Mouse (Mus musculus) lung, embryonic 15.5 days (tissue): ENCODE data around the gene Gabrr2. TPM values are rescaled to one million over a fixed set of nuclear protein-coding genes. Genes with fewer than 3 reads are reported as not detected.

Source experiments
- ATAC-seq: fragments of 200-750 bp; cut with Nextera tagmentation; 2 replicates; pipeline ENCODE4 v1.8.0; 2017; ENCODE audit warnings: moderate number of reproducible peaks, borderline replicate concordance; ENCODE audit not compliant: low FRiP score, low TSS enrichment; ENCODE audit errors: extremely low read depth
- H3K27ac ChIP-seq: fragments of 300-500 bp; sonication (generic); 2 replicates; pipeline ENCODE4 v1.5.1; 2015; ENCODE audit warnings: moderate library complexity, mild to moderate bottlenecking, inconsistent platforms
- H3K27me3 ChIP-seq: fragments of 300-500 bp; sonication (generic); 2 replicates; pipeline ENCODE4 v1.6.1; 2015; ENCODE audit warnings: inconsistent platforms
- H3K36me3 ChIP-seq: fragments of 300-500 bp; sonication (generic); 2 replicates; pipeline ENCODE4 v1.6.1; 2015; ENCODE audit warnings: inconsistent platforms
- H3K4me1 ChIP-seq: fragments of 300-500 bp; sonication (generic); 2 replicates; pipeline ENCODE4 v1.6.1; 2015; ENCODE audit warnings: inconsistent platforms
- H3K4me2 ChIP-seq: fragments of 300-500 bp; sonication (generic); 2 replicates; pipeline ENCODE4 v1.6.1; 2015; ENCODE audit warnings: inconsistent platforms, mild to moderate bottlenecking, moderate library complexity
- H3K4me3 ChIP-seq: fragments of 300-500 bp; sonication (generic); 2 replicates; pipeline ENCODE4 v1.5.1; 2015; ENCODE audit warnings: mild to moderate bottlenecking, inconsistent platforms
- H3K9ac ChIP-seq: fragments of 300-500 bp; sonication (generic); 2 replicates; pipeline ENCODE4 v1.6.1; 2015; ENCODE audit warnings: inconsistent platforms
- H3K9me3 ChIP-seq: fragments of 300-500 bp; sonication (generic); 2 replicates; pipeline ENCODE4 v1.6.1; 2016; ENCODE audit warnings: inconsistent platforms
- WGBS: fragments of 180-500 bp; shearing (Covaris S2); methylation state at CpG from one replicate; pipeline ENCODE4 v1.1.7; 2015; 5-methylcytosine and 5-hydroxymethylcytosine counted together
- polyA plus RNA-seq: library from polyadenylated mRNA; unstranded; fragments of >200 nt; fragmentation: Nextera tagmentation; extraction: Ambion mirVana; gene quantifications from 2 replicates; pipeline ENCODE4 v1.2.1, GENCODE M21; 2015

The Gabrr2 gene
- 0.59 TPM in 1 of 2 replicates, not detected in the other for polyA plus RNA-seq

GRCm38 (mm10) chr4:33062981-33063380 is at the start of gene Gabrr2:
Gene Gabrr2 (plus strand): TSS chr4:33062999.
- no peak within 1 kb of the TSS for H3K9ac ChIP-seq
- no peak within 1 kb of the TSS for H3K4me2 ChIP-seq
- H3K4me1 ChIP-seq, result peaks cover 7% of the 10 kb centered on the region
- no peak for ATAC-seq
- H3K27me3 ChIP-seq, result no peaks in the 10 kb centered on the region
- 81% methylated on average over 4 of the region's 4 CpGs for WGBS
- H3K4me3 ChIP-seq, result no peak within 1 kb of the TSS
- no peaks in the 10 kb centered on the region for H3K36me3 ChIP-seq
- no peak within 1 kb of the TSS for H3K27ac ChIP-seq
- H3K9me3 ChIP-seq, result no peaks in the 10 kb centered on the region

DNA sequence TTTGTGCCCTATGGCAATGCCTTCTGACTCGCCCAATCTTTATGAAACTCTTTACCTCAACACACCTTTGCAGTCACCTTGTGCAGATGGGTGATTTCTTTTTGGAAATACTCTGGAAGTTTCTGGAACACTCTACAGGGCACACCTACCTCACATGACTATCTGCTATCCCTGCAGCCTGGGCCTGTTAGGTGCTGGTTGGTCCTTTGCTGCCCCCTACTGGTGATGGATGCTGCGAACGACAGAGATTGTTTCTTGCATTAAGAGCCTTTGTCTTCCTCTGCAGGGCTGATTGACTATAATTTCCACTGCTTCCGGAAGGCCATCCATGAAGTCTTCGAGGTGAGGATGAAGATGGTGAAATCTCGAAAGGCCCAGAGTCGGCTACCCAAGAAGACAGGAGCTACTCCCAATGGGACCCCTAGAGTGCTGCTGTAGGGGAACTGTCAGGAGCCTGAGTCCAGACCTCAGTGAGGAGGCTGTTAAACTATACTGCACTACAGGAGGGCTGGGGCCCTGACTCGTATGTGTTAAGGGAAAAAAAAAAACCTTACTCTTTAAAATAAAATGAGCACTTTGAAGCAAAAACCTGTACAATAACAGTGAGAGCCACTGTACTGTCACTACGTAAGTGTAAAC is 44.3 kb upstream of the Gabrr2 start:
- no peak overlapping the region for H3K4me3 ChIP-seq
- no peak overlapping the region for H3K27ac ChIP-seq
- no peaks in the 10 kb centered on the region for H3K27me3 ChIP-seq
- WGBS, result 45% methylated on average over 9 of the region's 9 CpGs
- ATAC-seq, result peak; percentile 57; the same call in 1 of the 2 replicates
- no peaks in the 10 kb centered on the region for H3K4me1 ChIP-seq
- H3K36me3 ChIP-seq, result no peaks in the 10 kb centered on the region
- H3K4me2 ChIP-seq, result no peak overlapping the region
- H3K9me3 ChIP-seq, result no peaks in the 10 kb centered on the region
- no peak overlapping the region for H3K9ac ChIP-seq

DNA sequence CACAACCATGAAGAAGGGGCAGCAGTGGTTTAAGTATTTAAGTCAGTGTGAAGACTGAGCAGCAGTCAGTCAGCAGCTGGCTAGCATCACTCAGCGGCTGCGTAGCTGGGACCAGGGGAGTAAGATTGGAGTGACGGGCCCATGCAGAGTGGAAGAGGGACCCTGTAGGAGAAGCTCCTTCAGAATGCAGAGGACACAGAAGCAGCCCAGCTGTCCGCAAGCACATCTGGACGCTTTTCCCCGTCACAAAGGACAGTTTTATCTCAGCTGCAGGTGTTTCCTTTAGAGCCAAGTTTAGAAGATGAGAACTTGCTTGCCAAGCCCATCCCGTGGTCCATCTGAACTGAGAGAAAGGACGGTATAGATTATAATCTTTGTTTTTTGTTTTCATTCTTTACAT is 38.4 kb upstream of the Gabrr2 start:
- Histone ChIP-seq H3K9ac (no peak overlapping the region), H3K4me1 (no peaks in the 10 kb centered on the region), H3K36me3 (peaks cover 3% of the 10 kb centered on the region; the same call in 1 of the 2 replicates), H3K4me2 (no peak overlapping the region), H3K4me3 (no peak overlapping the region), H3K9me3 (no peaks in the 10 kb centered on the region), H3K27ac (no peak overlapping the region), H3K27me3 (no peaks in the 10 kb centered on the region)
- 40% methylated on average over 8 of the region's 8 CpGs for WGBS
- ATAC-seq, result peak; percentile 79; the same call in 1 of the 2 replicates

DNA sequence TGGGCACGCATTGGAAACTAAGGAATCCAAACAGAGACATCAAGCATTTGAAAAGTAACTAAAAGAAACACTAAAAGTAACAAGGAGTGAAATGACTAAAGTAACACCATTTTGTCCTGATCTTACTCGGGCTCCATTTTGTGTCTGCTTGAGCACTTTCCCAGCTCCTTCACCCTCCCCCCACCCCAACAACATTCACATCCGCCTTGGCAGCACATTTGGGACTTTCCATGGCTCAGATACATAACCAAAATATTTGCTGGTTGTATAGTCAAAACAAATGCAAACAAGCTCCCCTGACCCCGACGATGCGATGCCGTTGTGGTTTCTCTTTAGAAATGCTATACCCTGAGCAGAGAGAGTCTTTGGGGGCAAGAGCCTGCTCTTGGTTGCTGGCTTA is 33.7 kb upstream of the Gabrr2 start:
- ATAC-seq, result no peak
- no peaks in the 10 kb centered on the region for H3K27me3 ChIP-seq
- WGBS, result 83% methylated on average over 7 of the region's 7 CpGs
- no peak overlapping the region for H3K27ac ChIP-seq
- H3K4me1 ChIP-seq, result peaks cover 18% of the 10 kb centered on the region
- peaks cover 3% of the 10 kb centered on the region; the same call in 1 of the 2 replicates for H3K36me3 ChIP-seq
- no peak overlapping the region for H3K4me2 ChIP-seq
- no peaks in the 10 kb centered on the region for H3K9me3 ChIP-seq
- H3K4me3 ChIP-seq, result no peak overlapping the region
- no peak overlapping the region for H3K9ac ChIP-seq

GRCm38 (mm10) chr4:33030264-33031194 is 32.3 kb upstream of the Gabrr2 start:
- Histone ChIP-seq H3K9me3 (no peaks in the 10 kb centered on the region), H3K4me1 (peaks cover 21% of the 10 kb centered on the region), H3K27me3 (no peaks in the 10 kb centered on the region), H3K36me3 (peaks cover 8% of the 10 kb centered on the region; the same call in 1 of the 2 replicates), H3K9ac (peak overlapping the region; percentile 89), H3K4me2 (peak overlapping the region; percentile 64), H3K27ac (peak overlapping the region; percentile 94), H3K4me3 (peak overlapping the region; percentile 89)
- WGBS, result 1% methylated on average over 55 of the region's 55 CpGs
- ATAC-seq, result peak; percentile 82

DNA sequence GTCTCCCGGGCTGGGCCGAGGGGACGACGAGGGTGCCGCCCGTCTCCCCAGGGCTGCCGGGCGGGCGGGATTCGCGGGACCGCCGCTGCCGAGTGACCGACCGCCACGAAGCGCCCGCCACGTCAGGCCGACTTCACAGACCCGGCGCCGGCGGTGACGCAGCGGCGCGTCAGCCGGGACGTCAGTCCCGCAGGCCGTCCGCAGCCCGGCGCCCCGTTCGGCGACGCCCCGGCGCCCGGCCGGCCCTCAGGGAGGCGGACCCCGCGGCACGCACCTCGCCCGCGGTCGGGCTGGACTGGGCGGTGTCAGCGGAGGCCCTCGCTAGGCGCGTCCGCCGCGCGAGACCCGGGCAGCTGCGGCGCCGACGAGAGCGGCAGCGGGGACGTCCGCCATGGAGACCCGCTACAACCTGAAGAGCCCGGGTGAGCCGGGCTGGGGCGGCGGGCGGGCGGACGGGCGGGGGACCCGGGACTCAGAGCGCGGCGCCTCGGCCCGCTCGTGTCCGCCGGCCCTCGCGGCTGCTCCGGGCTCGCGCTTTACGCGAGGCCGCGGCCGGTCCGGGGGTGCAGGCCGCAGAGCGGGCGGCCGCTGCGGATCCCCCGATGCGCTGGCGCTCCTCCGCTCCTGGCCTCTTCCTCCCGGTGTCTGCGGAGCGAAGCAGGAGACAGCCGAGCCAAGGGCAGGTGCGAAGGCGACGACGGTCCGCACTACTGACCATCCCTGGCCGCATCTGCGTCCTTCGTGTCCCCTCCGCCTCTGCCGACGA is 31.4 kb upstream of the Gabrr2 start, which contains the start of gene Ube2j1:
Gene Ube2j1 (plus strand): TSS at position 222 of the 766 bp plus-strand sequence.
- Histone ChIP-seq H3K9me3 (no peaks in the 10 kb centered on the region), H3K4me2 (peak within 1 kb of the TSS; percentile 64), H3K4me3 (peak within 1 kb of the TSS; percentile 89), H3K27ac (peak within 1 kb of the TSS; percentile 94), H3K4me1 (peaks cover 21% of the 10 kb centered on the region), H3K27me3 (no peaks in the 10 kb centered on the region), H3K36me3 (peaks cover 12% of the 10 kb centered on the region; the same call in 1 of the 2 replicates), H3K9ac (peak within 1 kb of the TSS; percentile 89)
- under 1% methylated on average over 116 of the region's 123 CpGs for WGBS
- ATAC-seq, result peak; percentile 98

DNA sequence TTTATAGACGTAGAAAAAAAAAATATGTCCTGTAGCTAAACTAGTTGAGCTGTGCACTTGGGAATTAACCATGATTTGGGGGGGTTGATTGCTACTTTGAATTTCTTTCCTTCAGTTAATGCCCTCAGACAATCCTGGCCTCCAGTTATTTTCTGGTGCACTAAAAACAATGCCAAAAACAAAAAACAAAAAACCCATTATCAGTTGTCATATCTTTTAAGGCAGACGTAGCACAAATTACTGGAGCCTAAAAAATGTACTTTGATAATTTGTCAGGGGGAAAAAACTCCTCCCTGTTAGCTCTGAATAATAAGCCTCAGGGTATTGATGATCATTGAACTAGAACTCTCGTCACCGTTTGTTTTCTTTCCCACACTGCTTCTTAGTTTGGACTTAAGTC is 30.8 kb upstream of the Gabrr2 start:
- Histone ChIP-seq H3K9me3 (no peaks in the 10 kb centered on the region), H3K36me3 (peaks cover 14% of the 10 kb centered on the region; the same call in 1 of the 2 replicates), H3K9ac (peak overlapping the region; percentile 89), H3K4me3 (peak overlapping the region; percentile 89), H3K4me1 (peaks cover 21% of the 10 kb centered on the region), H3K4me2 (peak overlapping the region; percentile 64), H3K27me3 (no peaks in the 10 kb centered on the region), H3K27ac (peak overlapping the region; percentile 94; the same call in 1 of the 2 replicates)
- WGBS, result 12% methylated on average over 4 of the region's 4 CpGs
- no peak for ATAC-seq

DNA sequence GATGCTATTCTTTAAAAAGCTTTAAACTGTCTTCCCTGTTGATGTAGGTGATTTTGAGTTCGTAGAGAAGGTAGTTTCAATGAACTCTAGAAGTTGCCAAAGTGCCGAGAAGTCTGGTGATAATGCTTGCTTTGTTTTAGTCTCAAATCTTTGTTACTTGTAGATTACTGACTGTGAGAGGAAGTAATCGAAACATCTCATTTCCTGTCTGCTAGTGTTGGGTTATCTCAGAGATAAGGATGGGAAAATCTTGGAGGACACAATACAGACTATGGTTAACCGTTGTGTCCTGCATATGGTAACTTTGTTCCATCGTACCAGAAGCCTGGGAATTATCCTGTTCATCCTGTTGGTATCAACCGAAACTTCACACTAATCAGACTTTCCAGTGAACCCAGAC is 29.3 kb upstream of the Gabrr2 start:
- 42% methylated on average over 6 of the region's 6 CpGs for WGBS
- Histone ChIP-seq H3K9me3 (no peaks in the 10 kb centered on the region), H3K9ac (no peak overlapping the region), H3K4me1 (peaks cover 21% of the 10 kb centered on the region), H3K27ac (no peak overlapping the region), H3K27me3 (no peaks in the 10 kb centered on the region), H3K36me3 (peaks cover 16% of the 10 kb centered on the region), H3K4me2 (no peak overlapping the region), H3K4me3 (no peak overlapping the region)
- no peak for ATAC-seq

DNA sequence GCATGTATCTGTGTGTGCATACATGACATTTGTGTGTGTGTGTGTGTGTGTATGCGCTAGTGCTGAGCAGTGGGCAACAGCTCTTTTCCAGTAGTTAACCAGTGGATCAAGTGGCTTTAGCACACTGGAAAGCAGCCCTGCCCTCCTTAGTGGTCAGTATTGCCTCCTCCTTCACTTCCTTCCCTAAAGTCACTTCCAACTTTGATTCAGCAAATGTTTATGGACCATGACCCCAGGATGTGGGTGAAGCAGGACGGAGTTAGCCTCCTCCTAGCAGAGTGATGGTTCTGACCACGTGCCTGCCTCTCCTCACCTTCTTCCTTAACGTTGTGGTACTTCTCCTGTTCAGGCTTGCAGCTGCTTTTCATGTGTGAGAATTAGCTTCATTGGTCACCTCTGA is 23.0 kb upstream of the Gabrr2 start:
- Histone ChIP-seq H3K9me3 (no peaks in the 10 kb centered on the region), H3K4me3 (no peak overlapping the region), H3K4me2 (no peak overlapping the region), H3K9ac (no peak overlapping the region), H3K27me3 (no peaks in the 10 kb centered on the region), H3K36me3 (peaks cover 62% of the 10 kb centered on the region), H3K4me1 (no peaks in the 10 kb centered on the region), H3K27ac (no peak overlapping the region)
- ATAC-seq, result no peak
- WGBS, result 82% methylated on average over 4 of the region's 4 CpGs

DNA sequence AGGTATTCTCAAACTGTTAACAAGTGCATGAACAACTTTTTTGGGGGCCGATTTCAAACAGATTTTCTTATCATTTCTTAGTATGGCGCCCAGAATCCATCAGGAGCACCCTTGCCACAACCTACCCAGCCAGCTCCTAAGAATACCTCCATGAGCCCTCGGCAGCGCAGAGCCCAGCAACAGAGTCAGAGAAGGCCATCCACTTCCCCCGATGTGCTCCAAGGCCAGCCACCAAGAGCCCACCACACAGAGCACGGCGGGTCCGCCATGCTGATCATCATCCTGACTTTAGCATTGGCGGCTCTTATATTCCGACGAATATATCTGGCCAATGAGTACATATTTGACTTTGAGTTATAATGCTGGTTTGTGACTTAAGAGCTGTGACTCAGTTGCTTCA is 13.2 kb upstream of the Gabrr2 start:
- Histone ChIP-seq H3K4me2 (no peak overlapping the region), H3K9ac (no peak overlapping the region), H3K36me3 (peaks cover 60% of the 10 kb centered on the region), H3K9me3 (no peaks in the 10 kb centered on the region), H3K4me1 (no peaks in the 10 kb centered on the region), H3K4me3 (no peak overlapping the region), H3K27ac (no peak overlapping the region), H3K27me3 (no peaks in the 10 kb centered on the region)
- no peak for ATAC-seq
- 93% methylated on average over 11 of the region's 11 CpGs for WGBS

DNA sequence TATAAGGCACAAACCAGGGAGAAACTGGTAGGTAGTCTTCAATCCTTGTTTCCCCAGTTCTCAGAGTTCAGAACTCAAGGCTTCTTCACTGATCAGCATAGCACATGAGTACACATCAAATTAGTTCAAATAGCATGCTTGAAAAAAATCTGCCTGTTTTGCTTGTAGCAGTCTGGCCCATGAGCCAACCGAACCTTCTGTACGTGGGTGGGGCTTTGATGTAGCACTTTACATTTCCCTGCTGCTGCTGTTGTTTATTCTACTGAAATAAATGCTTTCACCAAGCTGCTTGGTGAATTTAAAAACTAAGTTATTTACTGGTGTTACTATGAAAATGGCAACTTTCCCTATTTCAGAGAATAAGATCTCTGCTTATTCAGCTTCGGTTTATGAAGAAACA is 10.7 kb upstream of the Gabrr2 start:
- Histone ChIP-seq H3K27ac (no peak overlapping the region), H3K4me1 (no peaks in the 10 kb centered on the region), H3K36me3 (peaks cover 39% of the 10 kb centered on the region), H3K9me3 (no peaks in the 10 kb centered on the region), H3K9ac (no peak overlapping the region), H3K4me2 (no peak overlapping the region), H3K4me3 (no peak overlapping the region), H3K27me3 (no peaks in the 10 kb centered on the region)
- no peak for ATAC-seq
- WGBS, result 70% methylated on average over 3 of the region's 3 CpGs
